Mouse (Mus musculus): ENCODE measurements around the gene Olfr1392.

GRCm38 (mm10) chr11:49326726-49327125, 41.6 kb downstream of the Olfr1392 start:
- TF ChIP-seq CTCF (conservative IDR thresholded peaks at IDR 0.05; ENCODE audit: low read length) (no peak), POU5F1 (IDR thresholded peaks at IDR 0.05; ENCODE audit: borderline replicate concordance, low read length) (no peak), NANOG (IDR thresholded peaks at IDR 0.05; ENCODE audit: borderline replicate concordance, low read length) (no peak)

Data from E14TG2a.4 (cell line).